Mouse (Mus musculus) ES-Bruce4 (cell line): ENCODE results near the gene Spata13. TPM values are rescaled to one million over a fixed set of nuclear protein-coding genes. Genes with fewer than 3 reads are reported as not detected.

Source experiments
- H3K27ac ChIP-seq: 2 replicates; pipeline ENCODE4 v1.5.1; 2012; ENCODE audit warnings: low read length, inconsistent platforms; ENCODE audit not compliant: insufficient read depth
- H3K27me3 ChIP-seq: 2 replicates; pipeline ENCODE4 v1.6.1; 2012; ENCODE audit warnings: mild to moderate bottlenecking, low read length, inconsistent platforms; ENCODE audit not compliant: control insufficient read depth, poor library complexity, insufficient read depth, severe bottlenecking
- H3K36me3 ChIP-seq: 2 replicates; pipeline ENCODE4 v1.6.1; 2012; ENCODE audit warnings: inconsistent platforms, mild to moderate bottlenecking, low read length, moderate library complexity; ENCODE audit not compliant: control insufficient read depth, poor library complexity, insufficient read depth, severe bottlenecking
- H3K4me1 ChIP-seq: one replicate; pipeline ENCODE4 v1.8.1; 2011; ENCODE audit warnings: low read length; ENCODE audit not compliant: control insufficient read depth, insufficient read depth
- H3K4me3 ChIP-seq: 2 replicates; pipeline ENCODE4 v1.5.1; 2011; ENCODE audit warnings: low read depth, mild to moderate bottlenecking, low read length
- H3K9ac ChIP-seq: 2 replicates; pipeline ENCODE4 v1.6.1; 2012; ENCODE audit warnings: low read depth, mild to moderate bottlenecking, inconsistent platforms; ENCODE audit not compliant: poor library complexity, severe bottlenecking
- H3K9me3 ChIP-seq: replicated peaks from 2 replicates; pipeline ENCODE4 v1.6.1; 2012; ENCODE audit warnings: mild to moderate bottlenecking, low read length, inconsistent platforms; ENCODE audit not compliant: control insufficient read depth, poor library complexity, insufficient read depth, severe bottlenecking
- CTCF ChIP-seq: IDR thresholded peaks from one replicate; pipeline ENCODE4 v1.8.1; 2011; ENCODE audit warnings: low read depth, low read length
- EP300 ChIP-seq: IDR thresholded peaks from 2 replicates; pipeline ENCODE4 v1.6.1; 2011; ENCODE audit warnings: low read depth, low read length; ENCODE audit not compliant: insufficient read depth
- POLR2A ChIP-seq: IDR thresholded peaks from one replicate; pipeline ENCODE4 v1.8.1; 2011; ENCODE audit warnings: low read length; ENCODE audit not compliant: insufficient read depth
- polyA plus RNA-seq: library from polyadenylated mRNA; stranded (reverse); fragments of >200 nt; gene quantifications from 2 replicates; pipeline ENCODE4 v1.2.4, GENCODE M21; 2011; ENCODE audit warnings: low read depth; ENCODE audit not compliant: missing spikeins, insufficient read depth, insufficient read length

Spata13 gene
- polyA plus RNA-seq, 1 experiment: 38.5 TPM

DNA sequence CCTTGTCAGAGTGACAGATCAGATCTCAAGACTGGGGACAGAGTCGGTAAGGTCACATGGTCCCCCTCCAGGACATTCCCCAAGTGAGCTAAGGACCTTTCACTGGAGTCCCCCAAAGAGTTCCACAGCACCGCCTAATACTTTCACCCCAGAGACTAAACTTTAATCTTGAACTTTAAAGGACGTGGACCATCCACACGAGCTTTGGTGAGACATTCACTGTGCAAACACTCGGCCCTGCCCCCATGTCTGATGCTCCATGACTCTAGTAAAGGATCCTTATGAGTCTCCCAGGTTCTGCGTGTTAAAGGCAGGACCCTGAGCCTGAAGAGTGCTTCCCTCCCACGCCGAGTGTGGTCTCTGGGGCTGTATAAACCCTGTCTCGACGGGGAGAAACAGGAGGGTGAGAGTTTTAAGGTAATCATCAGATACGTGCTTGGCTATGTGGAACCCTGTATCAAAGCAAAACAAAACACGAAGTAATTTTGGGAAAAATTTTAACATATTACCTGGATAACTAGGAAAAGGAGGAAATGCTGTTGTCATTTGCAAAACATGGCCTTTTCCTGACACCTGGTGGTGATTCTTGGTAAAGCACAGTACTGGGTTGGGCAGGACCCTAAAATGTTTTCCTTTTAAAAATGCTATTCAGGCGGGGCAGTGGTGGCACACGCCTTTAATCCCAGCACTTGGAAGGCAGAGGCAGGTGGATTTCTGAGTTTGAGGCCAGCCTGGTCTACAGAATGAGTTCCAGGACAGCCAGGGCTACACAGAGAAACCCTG, 60.6 kb downstream of the Spata13 start:
- no peaks in the 10 kb centered on the region for H3K36me3 ChIP-seq
- TF ChIP-seq POLR2A (no peak), EP300 (no peak), CTCF (no peak)
- H3K4me1 ChIP-seq: no peaks in the 10 kb centered on the region
- H3K9me3 ChIP-seq: no peaks in the 10 kb centered on the region
- H3K27ac ChIP-seq: no peak overlapping the region
- H3K27me3 ChIP-seq: no peaks in the 10 kb centered on the region
- H3K4me3 ChIP-seq: no peak overlapping the region
- no peak overlapping the region for H3K9ac ChIP-seq

DNA sequence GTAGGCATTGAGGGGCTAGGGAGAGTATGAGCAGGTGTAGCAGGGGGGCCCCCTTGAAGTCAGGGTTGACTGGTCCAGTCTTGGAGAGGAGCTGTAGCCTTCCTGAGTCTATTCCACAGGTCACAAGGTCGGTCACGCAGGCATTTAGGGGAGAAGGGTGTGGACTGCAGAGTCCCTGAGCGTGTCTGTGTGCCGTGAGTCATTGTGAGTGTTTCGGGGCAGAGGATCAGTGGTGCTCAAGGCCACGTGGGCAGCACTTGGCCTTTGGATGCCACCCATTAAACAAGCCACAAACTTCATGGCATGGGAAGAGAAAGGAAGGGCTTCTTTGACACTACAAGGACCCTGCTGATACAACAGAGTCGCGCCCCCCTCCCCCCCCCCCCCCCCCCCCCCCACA, 63.5 kb downstream of the Spata13 start:
- H3K36me3 ChIP-seq: no peaks in the 10 kb centered on the region
- H3K27ac ChIP-seq: no peak overlapping the region
- TF ChIP-seq POLR2A (no peak), EP300 (no peak), CTCF (no peak)
- no peaks in the 10 kb centered on the region for H3K4me1 ChIP-seq
- H3K9ac ChIP-seq: no peak overlapping the region
- no peaks in the 10 kb centered on the region for H3K9me3 ChIP-seq
- no peak overlapping the region for H3K4me3 ChIP-seq
- H3K27me3 ChIP-seq: no peaks in the 10 kb centered on the region

GRCm38 (mm10) chr14:60698980-60699379, 65.2 kb downstream of the Spata13 start:
- H3K36me3 ChIP-seq: no peaks in the 10 kb centered on the region
- TF ChIP-seq CTCF: no peak
- TF ChIP-seq EP300: no peak
- no peak for TF ChIP-seq POLR2A

GRCm38 (mm10) chr14:60702377-60703140, 68.8 kb downstream of the Spata13 start:
- TF ChIP-seq CTCF (no peak), EP300 (no peak), POLR2A (no peak)
- no peak overlapping the region for H3K9ac ChIP-seq
- no peak overlapping the region for H3K4me3 ChIP-seq
- no peaks in the 10 kb centered on the region for H3K9me3 ChIP-seq
- no peak overlapping the region for H3K27ac ChIP-seq
- H3K27me3 ChIP-seq: no peaks in the 10 kb centered on the region
- no peaks in the 10 kb centered on the region for H3K36me3 ChIP-seq
- H3K4me1 ChIP-seq: no peaks in the 10 kb centered on the region

More at GRCm38 (mm10) chr14:60698980-60699379, 65.2 kb downstream of the Spata13 start:
- Histone ChIP-seq H3K9ac (no peak overlapping the region), H3K9me3 (no peaks in the 10 kb centered on the region), H3K27me3 (no peaks in the 10 kb centered on the region), H3K4me3 (no peak overlapping the region), H3K4me1 (no peaks in the 10 kb centered on the region), H3K27ac (no peak overlapping the region)

DNA sequence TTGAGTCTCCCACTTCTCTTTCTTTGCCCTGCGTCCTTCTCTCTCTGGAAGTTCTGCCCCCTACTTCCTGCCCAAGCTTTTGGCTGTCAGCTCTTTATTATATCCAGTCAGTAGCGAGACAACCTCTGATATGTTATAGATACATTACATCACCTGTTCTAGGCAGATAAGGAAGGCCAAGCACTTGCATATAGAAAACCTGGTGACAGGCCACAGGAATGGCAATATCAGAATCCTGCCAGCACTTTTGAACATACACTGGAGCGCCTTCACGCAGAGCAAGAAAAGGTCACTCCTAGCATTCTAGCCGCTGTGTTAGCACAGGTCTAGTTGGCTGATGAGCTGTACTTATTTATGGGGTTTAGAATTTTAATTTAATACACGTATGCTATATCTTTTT, 70.7 kb downstream of the Spata13 start:
- TF ChIP-seq POLR2A (no peak), CTCF (no peak), EP300 (no peak)
- Histone ChIP-seq H3K4me1 (no peaks in the 10 kb centered on the region), H3K27ac (no peak overlapping the region), H3K9me3 (no peaks in the 10 kb centered on the region), H3K9ac (no peak overlapping the region), H3K27me3 (no peaks in the 10 kb centered on the region), H3K4me3 (no peak overlapping the region), H3K36me3 (no peaks in the 10 kb centered on the region)

DNA sequence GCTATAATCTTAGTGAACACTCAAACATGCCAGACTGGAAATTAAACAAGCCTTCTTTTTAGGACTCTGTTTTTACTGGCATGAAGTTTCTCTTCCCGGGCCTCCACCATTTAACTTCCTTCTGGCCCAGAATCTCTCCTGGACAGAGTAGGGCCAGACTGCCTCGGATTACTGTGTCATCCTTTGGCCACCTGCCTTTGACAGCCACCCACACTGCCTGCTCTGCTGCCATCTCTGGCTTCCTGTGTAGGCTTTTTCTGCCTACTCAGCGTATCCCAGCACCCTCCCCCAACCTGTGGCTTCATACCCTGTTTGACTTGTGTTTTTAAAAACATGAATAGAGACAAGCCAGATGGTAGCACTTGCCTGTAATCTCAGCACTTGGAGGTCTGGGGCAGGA, 71.2 kb downstream of the Spata13 start:
- no peak for TF ChIP-seq EP300
- Histone ChIP-seq H3K36me3 (no peaks in the 10 kb centered on the region), H3K9ac (no peak overlapping the region), H3K27me3 (no peaks in the 10 kb centered on the region), H3K9me3 (no peaks in the 10 kb centered on the region), H3K27ac (no peak overlapping the region), H3K4me1 (no peaks in the 10 kb centered on the region), H3K4me3 (no peak overlapping the region)
